Mouse (Mus musculus): ENCODE measurements around the gene Tmem87b.

DNA sequence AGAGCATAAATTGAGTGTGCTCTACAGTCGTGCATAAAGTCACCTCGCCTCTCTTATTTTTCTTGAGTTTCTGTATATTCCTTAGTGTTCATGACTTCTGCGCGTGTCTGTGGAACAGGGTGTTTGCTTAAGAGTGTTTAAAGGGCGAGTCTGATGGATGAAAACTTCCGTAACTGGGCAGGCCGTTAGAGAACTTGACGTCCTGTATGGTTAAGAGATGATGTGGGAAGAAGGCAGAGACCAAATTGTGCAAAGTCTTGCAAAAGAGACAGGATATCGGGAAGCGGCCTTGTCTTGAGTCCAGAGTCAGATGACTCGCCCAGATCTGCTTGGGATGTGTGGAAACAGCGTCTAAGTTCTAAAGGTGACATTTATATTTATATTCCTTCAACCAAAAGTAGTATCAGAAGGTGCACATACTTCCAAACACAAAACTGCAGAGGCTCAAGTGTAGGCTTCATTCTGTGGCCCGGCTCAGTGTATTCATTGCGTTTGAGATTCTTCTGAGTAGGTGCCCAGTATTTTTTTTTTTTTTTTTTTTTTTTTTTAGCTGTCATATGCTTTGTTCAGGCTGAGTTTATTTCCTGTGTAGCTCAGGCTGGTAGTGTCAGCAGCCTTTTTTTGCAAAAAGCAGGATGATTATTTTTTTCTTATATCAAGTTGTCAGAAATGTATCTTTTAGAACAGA, 1.2 kb downstream of the Tmem87b start:
- TF ChIP-seq GATA1 (IDR thresholded peaks at IDR 0.05; ENCODE audit: borderline replicate concordance, low read length) (no peak), FLI1 (IDR thresholded peaks at IDR 0.05; ENCODE audit: low read length) (no peak)

Measured in megakaryocyte, embryonic 14.5 days (primary cell).